Mouse (Mus musculus) C2C12 (cell line): ENCODE data around the gene Amer1. TPM values are rescaled to one million over a fixed set of nuclear protein-coding genes. Genes with fewer than 3 reads are reported as not detected.
A peak's percentile ranks its signal among the peaks of the same experiment; 100 is the strongest.

ENCODE experiments used
- H3K27me3 ChIP-seq: one replicate; pipeline ENCODE4 v1.6.1; 2011; ENCODE audit not compliant: control insufficient read depth, insufficient read depth, insufficient read length
- H3K36me3 ChIP-seq: one replicate; pipeline ENCODE4 v1.6.1; 2011; ENCODE audit not compliant: control insufficient read depth, insufficient read depth
- H3K4me3 ChIP-seq: one replicate; pipeline ENCODE4 v1.5.1; 2011; ENCODE audit warnings: mild to moderate bottlenecking, control low read depth; ENCODE audit not compliant: poor library complexity, insufficient read depth, severe bottlenecking
- H3K79me2 ChIP-seq: one replicate; pipeline ENCODE4 v1.6.1; 2011; ENCODE audit not compliant: control insufficient read depth, insufficient read depth
- H3K79me3 ChIP-seq: one replicate; pipeline ENCODE4 v1.6.1; 2011; ENCODE audit warnings: low read depth, control low read depth
- H3ac ChIP-seq: one replicate; pipeline ENCODE3; 2011; ENCODE audit warnings: low read depth; ENCODE audit not compliant: control insufficient read depth, insufficient read length
- CEBPB ChIP-seq: IDR thresholded peaks from one replicate; pipeline ENCODE4 v1.6.1; 2011; ENCODE audit warnings: low read depth, mild to moderate bottlenecking, control low read depth, moderate library complexity
- CTCF ChIP-seq: IDR thresholded peaks from one replicate; pipeline ENCODE4 v1.5.1; 2011; ENCODE audit not compliant: control insufficient read depth, insufficient read depth, insufficient read length
- FOSL1 ChIP-seq: IDR thresholded peaks from one replicate; pipeline ENCODE4 v1.8.0; 2011; ENCODE audit warnings: mild to moderate bottlenecking, low read length; ENCODE audit not compliant: poor library complexity, insufficient read depth, severe bottlenecking
- MAX ChIP-seq: IDR thresholded peaks from one replicate; pipeline ENCODE4 v1.6.1; 2011; ENCODE audit warnings: mild to moderate bottlenecking, control low read depth
- MYOD1 ChIP-seq: IDR thresholded peaks from one replicate; pipeline ENCODE4 v1.6.1; 2011; ENCODE audit warnings: low read depth; ENCODE audit not compliant: control insufficient read depth, insufficient read length
- MYOG ChIP-seq: IDR thresholded peaks from one replicate; pipeline ENCODE4 v1.6.1; 2011; ENCODE audit not compliant: control insufficient read depth, insufficient read length; ENCODE audit errors: extremely low read depth
- USF1 ChIP-seq: IDR thresholded peaks from one replicate; pipeline ENCODE4 v1.6.1; 2011; ENCODE audit warnings: low read depth, mild to moderate bottlenecking, control low read depth, moderate library complexity
- polyA plus RNA-seq: library from polyadenylated mRNA; unstranded; fragments of >200 nt; fragmentation: generic; extraction: Trizol; gene quantifications from one replicate; pipeline ENCODE4 v1.2.1, GENCODE M21; 2012; ENCODE audit warnings: missing spikeins

The Amer1 gene
- polyA plus RNA-seq, 1 experiment, result 1.6 TPM

- H3K36me3 ChIP-seq, result no peaks in the 10 kb centered on the region
These were observed 1.3 kb downstream of the Amer1 start for GRCm38 (mm10) chrX:95443390-95443789.

GRCm38 (mm10) chrX:95442261-95442660 lies 2.4 kb downstream of the Amer1 start:
- Histone ChIP-seq H3K27me3 (no peaks in the 10 kb centered on the region), H3K79me2 (no peaks in the 10 kb centered on the region), H3K36me3 (no peaks in the 10 kb centered on the region), H3K79me3 (no peaks in the 10 kb centered on the region), H3ac (no peak overlapping the region), H3K4me3 (no peak overlapping the region)
- TF ChIP-seq MYOG (no peak), CTCF (no peak), MYOD1 (no peak), MAX (no peak), CEBPB (no peak), FOSL1 (no peak), USF1 (no peak)

More at GRCm38 (mm10) chrX:95443390-95443789, 1.3 kb downstream of the Amer1 start:
- no peaks in the 10 kb centered on the region for H3K79me2 ChIP-seq
- TF ChIP-seq CTCF (no peak), MYOG (no peak), FOSL1 (no peak), MAX (no peak), USF1 (no peak), MYOD1 (no peak), CEBPB (no peak)
- H3K4me3 ChIP-seq, result peak overlapping the region; percentile 41
- no peaks in the 10 kb centered on the region for H3K27me3 ChIP-seq
- H3ac ChIP-seq, result peak overlapping the region; percentile 3
- no peaks in the 10 kb centered on the region for H3K79me3 ChIP-seq

GRCm38 (mm10) chrX:95441290-95441689 lies 3.4 kb downstream of the Amer1 start:
- Histone ChIP-seq H3K4me3 (no peak overlapping the region), H3K79me3 (no peaks in the 10 kb centered on the region), H3K79me2 (no peaks in the 10 kb centered on the region), H3ac (no peak overlapping the region), H3K36me3 (no peaks in the 10 kb centered on the region), H3K27me3 (no peaks in the 10 kb centered on the region)
- TF ChIP-seq MYOD1 (no peak), CTCF (no peak), MYOG (no peak), FOSL1 (no peak), CEBPB (no peak), USF1 (no peak), MAX (no peak)

- H3ac ChIP-seq, result no peak overlapping the region
- H3K36me3 ChIP-seq, result no peaks in the 10 kb centered on the region
- H3K4me3 ChIP-seq, result no peak overlapping the region
- no peak for TF ChIP-seq USF1
- TF ChIP-seq MAX, result no peak
- TF ChIP-seq MYOD1, result no peak
- no peak for TF ChIP-seq FOSL1
- TF ChIP-seq CEBPB, result no peak
- TF ChIP-seq CTCF, result no peak
- TF ChIP-seq MYOG, result no peak
- no peaks in the 10 kb centered on the region for H3K79me3 ChIP-seq
- H3K27me3 ChIP-seq, result no peaks in the 10 kb centered on the region
- H3K79me2 ChIP-seq, result no peaks in the 10 kb centered on the region
These were observed 6.2 kb downstream of the Amer1 start for GRCm38 (mm10) chrX:95438491-95438890.

- Histone ChIP-seq H3K79me3 (no peaks in the 10 kb centered on the region), H3K27me3 (no peaks in the 10 kb centered on the region), H3K79me2 (no peaks in the 10 kb centered on the region), H3K36me3 (no peaks in the 10 kb centered on the region), H3K4me3 (no peak overlapping the region), H3ac (no peak overlapping the region)
- TF ChIP-seq CEBPB, result no peak
- no peak for TF ChIP-seq MYOD1
- TF ChIP-seq FOSL1, result no peak
- TF ChIP-seq CTCF, result no peak
- TF ChIP-seq MYOG, result no peak
- TF ChIP-seq USF1, result no peak
- no peak for TF ChIP-seq MAX
These were observed 7.4 kb downstream of the Amer1 start for GRCm38 (mm10) chrX:95437236-95437635.

- Histone ChIP-seq H3K4me3 (no peak overlapping the region), H3K36me3 (no peaks in the 10 kb centered on the region), H3ac (no peak overlapping the region), H3K79me2 (no peaks in the 10 kb centered on the region), H3K79me3 (no peaks in the 10 kb centered on the region), H3K27me3 (no peaks in the 10 kb centered on the region)
- TF ChIP-seq MYOG (no peak), CEBPB (no peak), MYOD1 (no peak), MAX (no peak), FOSL1 (no peak), CTCF (no peak), USF1 (no peak)
These were observed 71.6 kb downstream of the Amer1 start for GRCm38 (mm10) chrX:95373101-95373500.

Other genes starting within 250 kb of the Amer1 start
- gene Arhgef9, start 248.0 kb downstream of the Amer1 start, polyA plus RNA-seq, result 1.5 TPM
- not detected for gene Asb12, start 113.1 kb upstream of the Amer1 start, polyA plus RNA-seq
- not detected for gene Pfn5, start 113.2 kb upstream of the Amer1 start, polyA plus RNA-seq
- 3.1 TPM for gene Zc4h2, start 213.6 kb upstream of the Amer1 start, polyA plus RNA-seq